Mouse (Mus musculus) right cerebral cortex, postnatal 10 days (tissue): Measurements from ENCODE around the gene Ifna2.

ENCODE experiments used
- DNase-seq, 2 experiments: peaks; one replicate each; pipeline ENCODE4 v3.0.0; 2021; ENCODE audit warnings: low spot score in 2 of 2

Ifna2 gene

GRCm38 (mm10) chr4:88653644-88654043 lies 30.1 kb downstream of the Ifna2 start:
- DNase-seq: no peak

- DNase-seq: no peak
Measured at GRCm38 (mm10) chr4:88644359-88644758, 39.4 kb downstream of the Ifna2 start, which contains the start of gene Ifna13. TSS of gene Ifna13 (minus strand) at chr4:88644459.

GRCm38 (mm10) chr4:88642526-88642925 lies 41.2 kb downstream of the Ifna2 start:
- DNase-seq: no peak

GRCm38 (mm10) chr4:88641077-88641831 lies 42.5 kb downstream of the Ifna2 start:
- peak; percentile 86 to 94 for DNase-seq

GRCm38 (mm10) chr4:88640704-88641076 lies 43.0 kb downstream of the Ifna2 start:
- DNase-seq: no peak

- no peak for DNase-seq
Measured at GRCm38 (mm10) chr4:88634311-88634710, 49.4 kb downstream of the Ifna2 start, which contains the start of gene C87499. TSS of gene C87499 (minus strand) at chr4:88634411.
